Mouse (Mus musculus) thymus, postnatal 14 days (tissue): ENCODE measurements around the gene Gpr160.

Experiments used
- DNase-seq: peaks from one replicate; pipeline ENCODE4 v3.0.0; 2021

Gene Gpr160

GRCm38 (mm10) chr3:30904658-30905057, 48.9 kb downstream of the Gpr160 start:
- no peak for DNase-seq

DNA sequence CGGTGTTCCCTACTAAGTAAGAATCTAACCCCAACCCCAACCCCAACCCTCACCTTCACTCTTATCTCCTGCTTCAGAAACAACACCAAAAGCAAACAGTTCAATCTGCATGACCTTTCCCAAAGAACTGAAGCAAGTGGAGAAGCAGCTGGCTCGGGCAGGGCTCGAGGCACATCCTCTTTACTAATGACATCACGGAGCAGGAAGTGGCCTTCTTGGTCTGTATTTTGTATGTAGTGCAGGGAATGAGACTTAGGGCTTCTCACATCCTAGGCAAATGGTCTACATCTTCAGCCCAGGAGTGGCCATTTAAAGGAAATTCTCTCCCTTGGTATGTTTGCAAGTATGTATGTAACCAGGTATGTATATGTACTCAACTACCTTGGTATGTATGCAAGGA, 61.4 kb downstream of the Gpr160 start:
- DNase-seq: no peak

GRCm38 (mm10) chr3:30927664-30928063, 71.9 kb downstream of the Gpr160 start:
- no peak for DNase-seq

GRCm38 (mm10) chr3:30929828-30930227, 74.1 kb downstream of the Gpr160 start:
- DNase-seq: no peak

- DNase-seq: no peak
Measured at GRCm38 (mm10) chr3:30934384-30934783, 78.6 kb downstream of the Gpr160 start.
